Mouse (Mus musculus) midbrain, embryonic 12.5 days (tissue): ENCODE data around the gene Popdc2. TPM values are rescaled to one million over a fixed set of nuclear protein-coding genes. Genes with fewer than 3 reads are reported as not detected.

Experiments
- ATAC-seq: fragments of 200-750 bp; cut with Nextera tagmentation; 2 replicates; pipeline ENCODE4 v1.8.0; 2017; ENCODE audit warnings: low read depth, moderate TSS enrichment, moderate library complexity; ENCODE audit not compliant: low FRiP score
- H3K27ac ChIP-seq: fragments of 300-500 bp; sonication (generic); replicated peaks from 2 replicates; pipeline ENCODE4 v1.5.1; 2016; ENCODE audit warnings: mild to moderate bottlenecking
- H3K27me3 ChIP-seq: fragments of 300-500 bp; sonication (generic); 2 replicates; pipeline ENCODE4 v1.6.1; 2016; ENCODE audit warnings: mild to moderate bottlenecking
- H3K36me3 ChIP-seq: fragments of 300-500 bp; sonication (generic); 2 replicates; pipeline ENCODE4 v1.6.1; 2016
- H3K4me1 ChIP-seq: fragments of 300-500 bp; sonication (generic); 2 replicates; pipeline ENCODE4 v1.6.1; 2016
- H3K4me2 ChIP-seq: fragments of 300-500 bp; sonication (generic); replicated peaks from 2 replicates; pipeline ENCODE4 v1.6.1; 2016; ENCODE audit warnings: mild to moderate bottlenecking, moderate library complexity
- H3K4me3 ChIP-seq: fragments of 300-500 bp; sonication (generic); 2 replicates; pipeline ENCODE4 v1.5.1; 2016; ENCODE audit warnings: mild to moderate bottlenecking
- H3K9ac ChIP-seq: fragments of 300-500 bp; sonication (generic); replicated peaks from 2 replicates; pipeline ENCODE4 v1.6.1; 2016; ENCODE audit warnings: mild to moderate bottlenecking, moderate library complexity
- H3K9me3 ChIP-seq: fragments of 300-500 bp; sonication (generic); 2 replicates; pipeline ENCODE4 v1.6.1; 2016; ENCODE audit warnings: mild to moderate bottlenecking
- WGBS: fragments of 180-500 bp; shearing (Covaris S2); methylation state at CpG from one replicate; pipeline ENCODE4 v1.1.7; 2016; 5-methylcytosine and 5-hydroxymethylcytosine counted together
- polyA plus RNA-seq: library from polyadenylated mRNA; unstranded; fragments of >200 nt; fragmentation: Nextera tagmentation; extraction: Ambion mirVana; gene quantifications from 2 replicates; pipeline ENCODE4 v1.2.1, GENCODE M21; 2016

Gene Popdc2
- polyA plus RNA-seq, 1 experiment from 2014 or later: 0.57 TPM

DNA sequence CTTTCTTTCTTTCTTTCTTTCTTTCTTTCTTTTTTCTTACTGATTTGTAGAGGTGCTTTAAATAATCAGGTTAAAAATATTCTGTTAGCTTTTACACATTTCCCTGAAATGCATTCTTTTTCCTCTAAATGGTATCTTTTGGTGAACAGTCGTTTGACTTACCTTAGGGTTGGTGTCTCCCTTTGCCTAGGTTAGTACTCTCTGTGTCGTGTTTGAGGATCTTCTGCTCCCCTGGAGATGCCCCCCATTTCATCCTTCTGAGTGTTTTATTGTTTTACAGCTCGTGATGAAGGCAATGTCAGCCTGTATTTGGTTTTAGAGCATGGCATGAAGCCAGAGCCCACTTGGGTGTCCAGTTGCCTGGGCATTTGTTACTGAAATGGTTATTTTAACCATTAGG, 17.5 kb downstream of the Popdc2 start:
- H3K27ac ChIP-seq: no peak overlapping the region

DNA sequence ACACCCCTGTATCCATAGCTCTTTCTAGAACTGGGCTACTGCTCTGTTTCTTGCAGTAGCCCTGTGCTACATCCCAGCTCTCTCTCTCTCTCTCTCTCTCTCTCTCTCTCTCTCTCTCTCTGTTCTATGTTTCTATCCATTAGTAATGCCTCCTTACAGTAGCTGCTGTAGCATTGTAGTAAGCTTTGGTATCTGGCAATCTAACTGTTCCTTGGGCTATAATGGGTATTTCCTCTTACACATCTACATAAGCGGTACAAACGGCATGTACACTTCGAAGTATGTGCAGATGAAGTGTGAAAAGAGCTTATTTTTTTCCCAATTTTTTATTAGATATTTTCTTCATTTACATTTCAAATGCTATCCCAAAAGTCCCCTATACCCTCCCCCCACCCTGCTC, 17.9 kb downstream of the Popdc2 start:
- peaks cover 7% of the 10 kb centered on the region; the same call in 1 of the 2 replicates for H3K4me1 ChIP-seq
- H3K36me3 ChIP-seq: no peaks in the 10 kb centered on the region
- ATAC-seq: no peak
- no peaks in the 10 kb centered on the region for H3K9me3 ChIP-seq
- WGBS: 93% methylated on average over 3 of the region's 3 CpGs
- no peak overlapping the region for H3K4me3 ChIP-seq
- no peak overlapping the region for H3K27ac ChIP-seq
- no peak overlapping the region for H3K4me2 ChIP-seq
- no peaks in the 10 kb centered on the region; the same call in 1 of the 2 replicates for H3K27me3 ChIP-seq
- H3K9ac ChIP-seq: no peak overlapping the region

More for the DNA sequence above, 17.5 kb downstream of the Popdc2 start:
- no peaks in the 10 kb centered on the region for H3K36me3 ChIP-seq
- no peak overlapping the region for H3K9ac ChIP-seq
- ATAC-seq: no peak
- H3K4me2 ChIP-seq: no peak overlapping the region
- H3K27me3 ChIP-seq: no peaks in the 10 kb centered on the region; the same call in 1 of the 2 replicates
- peaks cover 7% of the 10 kb centered on the region; the same call in 1 of the 2 replicates for H3K4me1 ChIP-seq
- H3K4me3 ChIP-seq: no peak overlapping the region
- no peaks in the 10 kb centered on the region for H3K9me3 ChIP-seq
- 59% methylated on average over 3 of the region's 3 CpGs for WGBS

DNA sequence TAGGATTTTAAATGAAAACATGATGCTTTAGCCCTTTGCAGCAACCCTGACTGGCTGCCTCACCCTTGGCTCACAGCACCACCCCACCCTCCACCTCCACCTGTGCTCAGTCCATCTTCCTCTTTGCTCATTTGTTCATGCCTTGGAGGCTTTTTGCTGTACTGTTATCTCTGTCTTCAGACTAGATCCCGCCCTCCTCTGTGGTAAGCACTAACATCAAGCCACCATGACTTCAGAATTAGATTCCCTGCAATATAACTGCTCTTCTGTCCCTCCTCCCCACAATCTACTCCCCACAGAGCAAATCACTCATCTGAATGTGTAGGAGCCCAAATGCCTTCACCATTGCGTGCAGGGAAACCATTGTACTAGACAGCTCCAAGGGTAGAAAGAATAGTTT, 21.7 kb downstream of the Popdc2 start:
- Histone ChIP-seq H3K9me3 (no peaks in the 10 kb centered on the region), H3K4me3 (no peak overlapping the region), H3K9ac (no peak overlapping the region), H3K4me1 (no peaks in the 10 kb centered on the region), H3K27ac (no peak overlapping the region), H3K27me3 (no peaks in the 10 kb centered on the region; the same call in 1 of the 2 replicates), H3K36me3 (no peaks in the 10 kb centered on the region), H3K4me2 (no peak overlapping the region)
- 96% methylated on average over 2 of the region's 2 CpGs for WGBS
- no peak for ATAC-seq

DNA sequence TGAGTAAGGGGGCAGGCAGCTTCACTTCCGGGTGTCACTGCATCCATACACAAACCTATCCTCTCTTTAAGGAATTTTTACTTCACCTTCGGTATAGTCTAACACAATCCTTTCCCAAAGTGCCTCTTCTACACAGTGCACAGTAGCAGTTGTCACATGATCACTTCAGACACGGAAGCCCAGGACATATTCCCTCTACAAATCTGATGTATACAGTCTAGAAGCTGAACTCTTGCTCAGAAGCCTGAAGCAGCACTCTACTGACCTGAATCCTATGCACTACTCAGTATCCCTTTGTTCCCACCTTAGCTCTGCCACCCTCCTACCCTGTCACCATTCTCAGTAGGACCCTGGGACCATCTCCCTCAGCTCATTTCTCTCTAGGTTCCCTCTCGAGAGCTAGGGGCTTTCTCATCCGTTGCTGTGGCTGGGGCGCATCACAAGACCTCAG, 23.2 kb downstream of the Popdc2 start:
- H3K27ac ChIP-seq: no peak overlapping the region
- 82% methylated on average over 6 of the region's 6 CpGs for WGBS
- ATAC-seq: no peak
- no peaks in the 10 kb centered on the region for H3K4me1 ChIP-seq
- H3K9me3 ChIP-seq: no peaks in the 10 kb centered on the region
- no peaks in the 10 kb centered on the region for H3K36me3 ChIP-seq
- no peak overlapping the region for H3K9ac ChIP-seq
- H3K4me3 ChIP-seq: no peak overlapping the region
- no peaks in the 10 kb centered on the region for H3K27me3 ChIP-seq
- no peak overlapping the region for H3K4me2 ChIP-seq

DNA sequence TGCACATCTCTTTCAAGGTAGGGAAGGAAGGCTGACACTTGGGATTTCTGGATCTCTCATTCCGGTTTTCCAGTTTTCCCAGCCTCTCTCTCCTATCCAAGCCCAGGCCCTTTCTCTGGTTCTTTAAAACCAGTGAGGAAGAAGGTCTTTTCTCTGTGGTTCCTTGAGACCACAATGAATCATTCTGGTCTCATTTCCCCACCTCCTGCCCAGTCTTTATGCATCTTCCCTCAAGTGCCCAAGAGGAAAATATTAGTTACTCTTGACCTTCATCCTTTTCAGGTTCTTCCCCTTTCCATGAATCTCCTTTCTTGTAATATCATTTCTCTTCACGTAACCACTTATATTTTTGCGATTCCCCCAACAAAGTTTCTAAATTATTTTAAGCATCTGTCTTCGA, 23.7 kb downstream of the Popdc2 start:
- ATAC-seq: no peak

DNA sequence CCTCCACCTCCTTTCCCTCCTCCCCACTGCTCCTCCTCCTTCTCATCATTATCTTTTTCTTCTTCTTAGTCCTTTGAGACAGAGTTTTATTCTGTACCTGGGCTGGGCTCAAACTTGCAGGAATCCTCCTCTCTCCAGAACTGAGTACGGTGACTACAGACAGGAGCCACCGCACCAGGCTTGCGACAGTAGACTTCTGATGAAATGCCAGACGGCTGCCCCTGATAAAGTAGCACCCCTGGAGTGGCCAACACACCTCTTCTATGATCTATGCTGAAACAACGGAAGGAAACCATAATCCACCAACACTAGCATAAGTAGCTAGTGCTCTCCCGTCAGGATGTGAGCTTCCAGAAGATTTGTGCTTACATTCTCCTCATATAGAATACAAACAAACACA, 25.4 kb downstream of the Popdc2 start:
- Histone ChIP-seq H3K4me2 (no peak overlapping the region), H3K27me3 (no peaks in the 10 kb centered on the region), H3K9me3 (no peaks in the 10 kb centered on the region), H3K4me1 (no peaks in the 10 kb centered on the region), H3K36me3 (no peaks in the 10 kb centered on the region), H3K9ac (no peak overlapping the region), H3K27ac (no peak overlapping the region), H3K4me3 (no peak overlapping the region)
- no peak for ATAC-seq
- WGBS: 92% methylated on average over 6 of the region's 6 CpGs

More for the DNA sequence above, 23.7 kb downstream of the Popdc2 start:
- no peaks in the 10 kb centered on the region for H3K36me3 ChIP-seq
- no peak overlapping the region for H3K27ac ChIP-seq
- 90% methylated on average over 4 of the region's 4 CpGs for WGBS
- no peaks in the 10 kb centered on the region for H3K9me3 ChIP-seq
- H3K27me3 ChIP-seq: no peaks in the 10 kb centered on the region
- H3K4me2 ChIP-seq: no peak overlapping the region
- no peaks in the 10 kb centered on the region for H3K4me1 ChIP-seq
- no peak overlapping the region for H3K4me3 ChIP-seq
- no peak overlapping the region for H3K9ac ChIP-seq

DNA sequence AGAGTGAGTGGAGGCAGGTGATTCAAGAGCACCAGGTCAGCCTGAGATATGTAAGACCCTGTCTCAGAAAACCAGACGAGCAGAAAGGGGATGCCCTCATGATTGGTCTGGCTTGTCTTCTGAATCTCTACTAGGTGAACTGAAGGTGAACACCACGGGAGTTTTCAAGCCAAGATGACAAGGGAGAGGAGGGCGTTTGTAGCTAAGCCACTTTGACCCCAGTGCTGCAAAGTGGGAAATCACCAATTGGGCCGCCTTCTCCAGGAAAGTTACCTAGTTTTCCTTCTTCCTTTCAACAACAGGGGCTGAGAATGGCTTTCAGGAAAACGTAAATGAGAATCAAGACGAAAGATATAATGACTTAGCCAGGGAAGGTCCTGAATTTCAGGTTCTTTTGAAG, 26.7 kb downstream of the Popdc2 start:
- no peaks in the 10 kb centered on the region for H3K4me1 ChIP-seq
- no peak overlapping the region for H3K9ac ChIP-seq
- H3K27me3 ChIP-seq: no peaks in the 10 kb centered on the region
- H3K4me3 ChIP-seq: no peak overlapping the region
- no peak for ATAC-seq
- H3K9me3 ChIP-seq: no peaks in the 10 kb centered on the region
- H3K36me3 ChIP-seq: no peaks in the 10 kb centered on the region
- no peak overlapping the region for H3K4me2 ChIP-seq
- H3K27ac ChIP-seq: no peak overlapping the region
- 82% methylated on average over 6 of the region's 6 CpGs for WGBS

DNA sequence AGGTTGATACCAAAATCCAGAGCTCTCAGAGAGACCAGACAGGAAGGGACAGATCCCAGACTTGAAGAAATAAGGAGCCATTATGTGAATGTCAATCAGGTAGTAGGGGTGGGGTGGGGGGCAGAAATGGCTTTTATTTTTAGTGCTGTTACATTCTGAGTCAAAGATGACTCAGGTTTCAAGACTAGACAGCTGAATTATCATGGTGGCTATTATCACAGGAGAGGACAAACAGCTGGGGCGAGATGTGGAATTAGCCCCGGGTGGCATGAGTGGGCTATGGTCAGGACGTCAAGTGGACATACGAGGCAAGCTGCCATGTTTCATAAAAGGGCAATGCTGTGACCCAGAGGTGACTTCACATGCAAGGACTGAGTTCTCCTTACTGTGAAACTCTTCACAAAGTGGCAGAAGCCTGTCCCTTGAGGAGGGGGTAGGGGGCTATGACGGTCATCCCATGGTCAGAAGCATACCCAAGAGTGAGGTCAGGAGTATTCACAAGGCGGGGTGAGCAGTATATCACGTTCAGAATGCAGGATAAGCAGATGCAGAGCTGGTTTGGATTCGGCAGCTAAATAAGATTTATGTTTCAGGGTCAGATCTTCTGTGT, 27.4 kb downstream of the Popdc2 start:
- ATAC-seq: no peak
- Histone ChIP-seq H3K36me3 (no peaks in the 10 kb centered on the region), H3K4me2 (no peak overlapping the region), H3K27ac (no peak overlapping the region), H3K27me3 (no peaks in the 10 kb centered on the region), H3K4me1 (no peaks in the 10 kb centered on the region), H3K4me3 (no peak overlapping the region), H3K9me3 (no peaks in the 10 kb centered on the region), H3K9ac (no peak overlapping the region)
- 85% methylated on average over 8 of the region's 8 CpGs for WGBS

DNA sequence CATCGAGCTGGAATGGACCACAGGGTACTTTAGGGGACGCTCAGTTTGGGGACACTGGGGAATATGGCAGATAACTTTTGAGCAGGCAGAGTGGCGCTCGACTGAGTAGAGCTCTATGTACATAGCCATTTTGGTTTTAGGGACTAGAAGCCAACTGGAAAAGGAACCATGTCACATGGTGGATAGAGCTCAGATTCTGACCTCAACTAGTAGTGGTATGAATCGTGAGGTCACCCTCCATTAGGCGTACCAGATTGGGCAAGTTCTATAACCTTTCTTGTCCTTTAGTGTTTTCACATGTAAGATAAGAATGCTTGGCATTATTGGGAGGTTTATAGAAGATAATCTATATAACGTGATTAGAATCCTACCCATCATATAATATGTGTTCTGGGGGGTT, 28.3 kb downstream of the Popdc2 start:
- H3K4me3 ChIP-seq: no peak overlapping the region
- no peak for ATAC-seq
- H3K27me3 ChIP-seq: no peaks in the 10 kb centered on the region
- no peaks in the 10 kb centered on the region for H3K9me3 ChIP-seq
- H3K27ac ChIP-seq: no peak overlapping the region
- no peak overlapping the region for H3K9ac ChIP-seq
- WGBS: 85% methylated on average over 7 of the region's 7 CpGs
- no peaks in the 10 kb centered on the region for H3K4me1 ChIP-seq
- no peaks in the 10 kb centered on the region for H3K36me3 ChIP-seq
- H3K4me2 ChIP-seq: no peak overlapping the region

DNA sequence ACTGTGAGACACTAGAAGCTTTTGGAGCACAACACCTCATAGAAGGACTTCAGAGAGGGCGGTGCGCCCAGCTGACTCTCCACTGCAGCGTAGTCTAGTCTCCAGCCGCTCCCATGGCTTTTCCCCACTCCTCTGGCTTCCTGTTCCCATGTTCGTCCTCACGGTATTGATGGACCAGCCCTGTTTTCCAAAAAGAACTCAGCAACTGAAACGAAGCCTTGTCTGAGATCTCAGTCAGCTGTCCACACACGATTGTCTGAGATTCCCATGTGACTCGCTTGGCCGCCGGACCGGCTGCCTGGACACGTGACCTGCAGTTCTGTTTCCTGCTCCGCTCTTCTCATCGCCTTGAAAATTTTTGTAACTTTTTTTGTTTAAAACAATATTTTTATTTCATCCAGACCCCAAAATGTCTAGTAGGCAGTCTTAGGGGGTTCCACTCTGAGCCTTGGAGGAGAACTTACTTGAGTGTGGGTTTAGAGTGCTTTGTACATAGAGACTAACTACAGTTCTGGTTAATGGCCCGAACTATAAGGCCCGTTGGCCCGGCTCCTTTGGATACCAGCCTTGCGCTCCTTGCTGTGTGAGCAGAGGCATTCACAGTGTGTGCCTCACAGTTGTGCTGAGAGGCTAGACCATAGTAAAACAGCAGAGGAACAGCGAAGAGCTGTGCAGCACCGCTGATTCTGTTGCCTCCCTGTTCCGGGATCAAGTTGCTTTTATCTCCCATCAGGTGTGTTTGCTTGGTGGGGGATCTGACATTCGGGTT, 30.3 kb downstream of the Popdc2 start:
- H3K4me1 ChIP-seq: no peaks in the 10 kb centered on the region
- H3K9ac ChIP-seq: no peak overlapping the region
- H3K27ac ChIP-seq: no peak overlapping the region
- WGBS: 83% methylated on average over 23 of the region's 23 CpGs
- no peaks in the 10 kb centered on the region for H3K36me3 ChIP-seq
- no peak overlapping the region for H3K4me2 ChIP-seq
- no peaks in the 10 kb centered on the region for H3K27me3 ChIP-seq
- no peak overlapping the region for H3K4me3 ChIP-seq
- H3K9me3 ChIP-seq: no peaks in the 10 kb centered on the region
- no peak for ATAC-seq

DNA sequence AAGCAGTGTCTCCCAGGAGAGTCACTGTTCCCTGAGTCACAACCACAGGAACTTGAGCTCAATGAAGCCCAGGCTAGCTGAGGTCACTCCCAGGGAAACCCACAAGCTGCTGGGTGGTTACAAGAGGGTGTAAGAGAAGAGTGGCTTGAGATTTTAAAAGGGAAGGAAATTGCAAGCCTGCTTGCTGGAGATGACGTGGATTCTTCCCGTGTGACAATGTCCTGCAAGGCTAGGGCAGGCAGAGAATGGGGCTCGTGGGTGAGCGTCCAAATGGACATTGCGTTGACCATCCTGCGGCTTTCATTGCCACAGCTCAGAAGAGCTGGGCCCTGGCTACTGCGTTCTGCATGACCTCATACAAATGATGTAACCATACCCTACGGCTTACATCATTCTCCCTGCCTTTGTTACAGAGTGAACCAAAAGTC, 32.2 kb downstream of the Popdc2 start:
- H3K9ac ChIP-seq: no peak overlapping the region
- no peaks in the 10 kb centered on the region for H3K9me3 ChIP-seq
- peaks cover 2% of the 10 kb centered on the region for H3K4me1 ChIP-seq
- H3K36me3 ChIP-seq: no peaks in the 10 kb centered on the region
- 90% methylated on average over 8 of the region's 8 CpGs for WGBS
- no peak overlapping the region for H3K4me3 ChIP-seq
- H3K27ac ChIP-seq: no peak overlapping the region
- no peaks in the 10 kb centered on the region for H3K27me3 ChIP-seq
- no peak for ATAC-seq
- H3K4me2 ChIP-seq: no peak overlapping the region

DNA sequence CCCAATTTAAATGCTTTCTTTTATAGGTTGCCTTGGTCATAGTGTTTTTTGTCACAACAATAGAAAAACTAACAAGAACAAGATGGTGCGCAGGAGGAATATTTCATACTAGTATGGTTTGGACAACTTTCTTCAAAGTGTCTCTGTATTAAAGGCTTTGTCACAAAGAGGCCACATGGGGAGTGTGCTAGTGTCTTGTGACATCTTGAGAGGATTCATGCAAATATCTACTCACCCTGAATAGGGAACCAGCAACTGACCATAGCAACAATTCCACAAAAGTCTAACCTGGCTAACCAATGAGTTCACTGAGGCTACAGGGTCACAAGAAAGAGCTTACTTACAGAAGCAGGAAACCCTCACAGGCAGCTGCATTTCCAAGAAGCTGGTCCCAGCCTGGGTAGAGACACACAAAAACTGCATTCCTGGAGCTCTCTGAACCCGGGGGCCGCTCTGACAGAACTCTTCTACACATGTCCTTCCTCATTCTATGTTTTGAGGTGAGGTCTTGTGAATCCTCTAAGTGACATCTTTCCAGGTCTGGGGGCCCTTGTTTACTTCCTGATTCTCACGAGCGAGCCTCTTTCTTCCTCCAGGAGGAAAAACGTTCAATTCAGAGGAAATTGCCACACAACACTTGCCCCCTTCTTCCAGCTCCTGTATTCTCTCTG, 33.2 kb downstream of the Popdc2 start:
- 76% methylated on average over 6 of the region's 6 CpGs for WGBS
- H3K27ac ChIP-seq: no peak overlapping the region
- no peaks in the 10 kb centered on the region for H3K36me3 ChIP-seq
- no peak overlapping the region for H3K9ac ChIP-seq
- H3K4me3 ChIP-seq: no peak overlapping the region
- ATAC-seq: no peak
- H3K4me1 ChIP-seq: peaks cover 12% of the 10 kb centered on the region
- no peaks in the 10 kb centered on the region for H3K9me3 ChIP-seq
- no peaks in the 10 kb centered on the region for H3K27me3 ChIP-seq
- H3K4me2 ChIP-seq: no peak overlapping the region
